Mouse (Mus musculus): ENCODE measurements around the gene Clpb.
A peak's percentile ranks its signal among the peaks of the same experiment; 100 is the strongest.

Gene Clpb

GRCm38 (mm10) chr7:101676033-101676761 lies 12.8 kb downstream of the Clpb start:
- DNase-seq = no peak

GRCm38 (mm10) chr7:101676762-101677308 lies 13.4 kb downstream of the Clpb start:
- DNase-seq = no peak

- DNase-seq = peak; percentile 79
Measured at GRCm38 (mm10) chr7:101679591-101679990, 16.2 kb downstream of the Clpb start.

- DNase-seq = no peak
Measured at GRCm38 (mm10) chr7:101680961-101681360, 17.5 kb downstream of the Clpb start.

DNA sequence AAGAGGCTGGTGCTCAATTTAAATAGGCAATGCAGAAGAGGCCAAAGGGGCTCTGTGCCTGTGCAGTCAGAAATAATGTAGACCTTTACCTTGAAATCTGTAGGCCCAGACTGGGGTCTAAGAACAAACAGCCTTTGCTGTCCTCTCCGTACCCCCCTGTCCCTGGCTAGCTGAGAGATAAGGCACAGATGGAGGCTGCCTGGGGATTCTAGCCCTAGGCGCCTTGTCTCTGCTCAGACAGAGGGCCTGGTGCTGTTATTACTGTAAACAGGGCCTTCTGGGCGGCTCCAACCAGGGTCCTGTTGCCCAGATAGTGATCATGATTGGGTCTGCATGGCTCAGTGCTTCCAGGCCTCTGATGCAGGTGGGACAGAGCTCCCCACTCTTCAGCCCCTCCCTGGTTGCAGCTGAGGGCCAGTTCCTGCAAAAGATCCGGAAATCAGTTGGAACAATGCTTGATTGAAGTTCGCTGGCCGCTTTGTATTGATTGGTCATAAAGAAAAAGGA lies 18.2 kb downstream of the Clpb start:
- DNase-seq = no peak

- DNase-seq = no peak
Measured at GRCm38 (mm10) chr7:101682886-101683285, 19.5 kb downstream of the Clpb start.

DNA sequence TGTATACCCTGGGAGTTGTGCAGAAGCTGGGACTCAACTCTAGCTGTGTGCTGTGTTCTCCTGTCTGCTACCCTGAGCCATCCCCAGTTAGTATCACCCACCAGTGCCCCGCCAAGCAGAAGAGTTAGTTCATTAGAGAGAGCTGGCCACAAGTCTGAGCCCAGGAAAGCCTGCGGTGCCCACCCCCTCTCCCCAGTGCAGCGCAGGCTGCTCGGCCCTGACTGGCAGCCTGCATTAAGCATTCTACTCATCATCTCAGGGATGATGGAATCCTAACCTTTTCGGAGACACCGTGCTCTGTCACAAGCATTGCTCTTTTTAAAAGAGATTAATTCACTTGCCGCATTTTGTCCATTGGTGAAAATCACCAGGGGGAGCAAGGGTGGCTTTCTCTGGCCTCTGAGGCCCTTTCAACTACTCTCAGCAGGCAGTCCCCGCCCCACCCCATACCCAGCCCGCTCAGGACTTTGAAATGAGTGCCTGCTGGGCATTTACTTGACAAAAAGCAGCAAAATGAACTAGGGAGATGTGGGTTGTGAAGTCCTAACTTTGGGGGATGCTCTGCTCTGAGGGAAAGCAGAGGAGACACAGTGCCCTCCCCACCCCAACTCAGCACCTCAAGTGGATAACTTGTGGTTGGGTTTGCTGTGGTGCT lies 20.7 kb downstream of the Clpb start:
- no peak for DNase-seq

GRCm38 (mm10) chr7:101684671-101685070 lies 21.2 kb downstream of the Clpb start:
- no peak for DNase-seq

GRCm38 (mm10) chr7:101687144-101687543 lies 23.7 kb downstream of the Clpb start:
- DNase-seq = no peak

DNA sequence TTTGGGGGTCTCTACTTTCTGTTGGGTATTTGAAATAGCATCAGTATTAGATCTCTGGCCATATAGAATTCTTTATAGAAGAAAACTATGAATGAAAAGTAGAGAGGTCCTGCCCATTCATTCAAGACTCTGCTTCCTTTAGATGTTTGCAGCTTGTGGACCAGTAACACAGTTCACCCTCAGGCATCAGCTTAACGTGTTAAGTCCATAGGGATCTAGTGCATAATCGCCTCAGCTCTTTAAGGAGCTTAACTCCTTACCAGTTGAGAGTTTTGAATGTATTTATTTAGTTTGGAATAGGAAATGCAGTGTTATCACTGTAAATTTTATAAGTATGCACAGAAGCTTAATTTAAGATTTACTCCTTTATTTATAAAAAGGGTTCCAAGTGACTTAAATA lies 27.0 kb downstream of the Clpb start:
- no peak for DNase-seq

GRCm38 (mm10) chr7:101691863-101692262 lies 28.4 kb downstream of the Clpb start:
- DNase-seq = no peak

DNA sequence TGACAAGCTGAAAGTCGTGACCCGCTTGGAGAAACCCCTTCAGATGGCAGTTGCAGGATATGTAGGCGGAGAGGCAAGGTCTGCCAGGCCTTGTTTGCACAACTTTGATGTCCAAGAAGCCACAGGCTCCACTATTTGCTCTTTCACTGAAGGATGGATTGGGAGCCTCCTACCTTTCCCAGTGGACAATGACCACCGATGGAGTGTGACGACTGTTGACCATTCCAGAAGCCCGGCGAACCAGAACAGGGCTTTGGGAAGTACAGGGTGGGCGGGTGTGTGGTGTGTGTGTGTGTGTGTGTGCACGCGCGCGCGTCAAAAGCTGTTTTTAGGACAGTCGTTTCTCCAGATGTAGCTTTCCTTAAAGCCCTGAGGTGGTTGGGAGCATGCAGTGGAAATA lies 29.0 kb downstream of the Clpb start:
- no peak for DNase-seq

- DNase-seq = no peak
Measured at GRCm38 (mm10) chr7:101695483-101695882, 32.0 kb downstream of the Clpb start.

- no peak for DNase-seq
Measured at GRCm38 (mm10) chr7:101696931-101697723, 33.7 kb downstream of the Clpb start.

- DNase-seq = no peak
Measured at GRCm38 (mm10) chr7:101700296-101700695, 36.9 kb downstream of the Clpb start.

DNA sequence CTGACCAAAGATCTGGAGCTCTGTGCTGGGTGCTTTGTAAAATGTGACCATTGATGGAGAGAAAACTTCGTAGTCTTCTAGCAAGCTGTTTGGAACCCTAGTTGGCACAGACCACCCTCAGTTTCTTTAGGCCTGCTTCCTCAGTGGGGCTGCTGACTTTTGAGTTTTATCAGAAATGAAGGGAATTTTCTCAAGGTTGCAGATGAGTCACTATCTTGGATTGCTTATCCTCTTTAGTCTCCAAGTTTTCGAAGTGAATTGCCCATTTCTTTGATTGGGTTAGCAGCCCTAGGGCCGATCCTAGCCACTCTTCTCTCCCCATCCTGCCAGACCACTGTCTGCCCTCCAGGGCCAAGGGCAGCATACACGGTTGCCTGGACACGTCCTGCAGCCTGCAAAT lies 39.3 kb downstream of the Clpb start:
- DNase-seq = no peak

GRCm38 (mm10) chr7:101709586-101709985 lies 46.2 kb downstream of the Clpb start:
- no peak for DNase-seq

DNA sequence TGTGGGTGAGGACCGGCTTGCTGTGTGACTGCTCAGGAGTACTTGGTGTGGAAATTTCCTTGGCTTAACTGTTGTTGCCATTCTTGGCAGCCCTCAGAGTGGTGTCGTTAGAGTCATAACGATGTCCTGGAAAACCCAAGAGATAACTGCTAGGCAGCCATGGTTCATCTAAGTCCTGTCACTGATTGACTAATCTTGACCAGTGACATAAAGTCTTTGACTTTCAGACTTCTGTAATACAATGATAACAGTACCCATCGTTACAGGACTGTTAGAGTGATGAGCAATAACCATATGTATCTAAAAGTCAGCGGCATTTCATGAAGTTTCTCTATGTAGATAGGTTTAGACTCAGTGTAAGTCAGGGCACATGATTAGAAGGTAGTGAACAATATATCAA lies 46.8 kb downstream of the Clpb start:
- DNase-seq = no peak

DNA sequence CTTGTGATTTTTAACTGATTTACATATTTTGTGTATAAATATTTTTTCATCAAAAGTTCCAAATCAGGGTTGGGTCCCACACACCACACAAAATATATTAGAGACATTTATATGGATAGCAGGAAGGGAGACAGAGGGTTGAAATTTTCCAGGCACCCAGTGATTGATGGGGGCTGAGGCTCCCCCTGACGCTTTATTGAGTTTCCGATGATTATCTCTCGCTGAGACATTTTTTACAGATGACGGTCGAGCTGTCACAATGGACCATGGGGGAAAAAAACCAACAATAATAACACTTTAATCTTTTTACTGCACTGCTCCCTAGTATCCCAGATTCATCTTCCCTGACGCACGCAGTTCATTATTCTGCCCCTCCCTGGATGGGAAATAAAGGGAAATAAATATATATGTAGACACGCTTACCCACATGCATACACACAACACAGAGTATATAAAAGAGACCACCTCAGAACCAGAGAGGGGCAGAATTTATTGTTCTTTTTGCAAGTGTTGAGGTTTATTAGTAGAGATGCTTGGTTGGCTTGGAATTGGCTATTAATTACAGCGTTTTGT lies 50.5 kb downstream of the Clpb start:
- no peak for DNase-seq

DNA sequence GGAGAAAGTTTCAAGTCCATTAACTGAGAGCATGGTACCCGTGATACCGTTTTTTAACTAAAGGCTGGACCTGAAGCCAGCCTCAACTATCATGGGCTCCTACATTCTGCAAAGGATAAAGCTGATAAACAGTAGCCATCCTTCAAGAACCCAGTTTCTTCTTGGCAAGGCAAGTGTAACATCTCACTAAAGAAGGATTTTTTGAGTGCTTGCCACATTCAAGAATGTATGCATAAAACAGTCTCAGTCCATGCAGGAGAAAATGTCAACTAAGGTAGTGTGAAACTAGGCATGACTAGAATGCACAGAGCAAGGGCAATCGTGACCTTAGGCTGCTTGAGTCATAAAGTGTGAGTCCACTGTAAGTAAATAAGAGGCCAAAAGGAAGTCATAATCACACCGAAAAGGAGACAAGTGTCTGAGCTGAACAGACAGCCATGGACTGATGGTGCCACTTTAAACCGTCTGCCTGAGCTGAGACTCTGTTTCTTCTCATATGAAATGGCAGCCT lies 51.7 kb downstream of the Clpb start:
- DNase-seq = peak; percentile 33

- no peak for DNase-seq
Measured at GRCm38 (mm10) chr7:101720356-101720755, 56.9 kb downstream of the Clpb start.

GRCm38 (mm10) chr7:101725081-101725480 lies 61.6 kb downstream of the Clpb start:
- DNase-seq = peak; percentile 39

DNA sequence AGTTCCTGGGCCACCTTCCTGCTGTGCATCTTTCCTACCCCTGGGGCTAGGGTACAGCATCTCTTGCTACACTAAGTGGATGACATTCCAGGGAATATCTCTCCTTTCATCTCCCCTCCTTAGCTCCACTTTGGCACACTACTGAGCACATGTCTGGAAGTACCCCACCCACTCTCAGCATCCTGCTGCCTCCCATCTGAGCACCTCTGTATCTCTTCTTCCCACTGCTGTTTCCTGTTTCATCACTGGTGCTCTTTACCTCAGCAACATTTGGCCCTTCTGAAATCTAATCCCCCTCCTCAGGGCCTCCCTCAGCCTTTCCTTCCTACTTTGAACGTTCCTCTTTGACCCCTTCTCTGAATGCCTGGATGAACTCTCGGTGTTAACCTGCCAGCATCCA lies 63.5 kb downstream of the Clpb start:
- no peak for DNase-seq
